Mouse (Mus musculus): Measurements from ENCODE around the gene Robo2.
"Not testable (repeated sequence)": the region's sequence is repeated elsewhere in the genome, so short reads cannot be mapped to it uniquely, and the experiment has no call there.

Gene Robo2

DNA sequence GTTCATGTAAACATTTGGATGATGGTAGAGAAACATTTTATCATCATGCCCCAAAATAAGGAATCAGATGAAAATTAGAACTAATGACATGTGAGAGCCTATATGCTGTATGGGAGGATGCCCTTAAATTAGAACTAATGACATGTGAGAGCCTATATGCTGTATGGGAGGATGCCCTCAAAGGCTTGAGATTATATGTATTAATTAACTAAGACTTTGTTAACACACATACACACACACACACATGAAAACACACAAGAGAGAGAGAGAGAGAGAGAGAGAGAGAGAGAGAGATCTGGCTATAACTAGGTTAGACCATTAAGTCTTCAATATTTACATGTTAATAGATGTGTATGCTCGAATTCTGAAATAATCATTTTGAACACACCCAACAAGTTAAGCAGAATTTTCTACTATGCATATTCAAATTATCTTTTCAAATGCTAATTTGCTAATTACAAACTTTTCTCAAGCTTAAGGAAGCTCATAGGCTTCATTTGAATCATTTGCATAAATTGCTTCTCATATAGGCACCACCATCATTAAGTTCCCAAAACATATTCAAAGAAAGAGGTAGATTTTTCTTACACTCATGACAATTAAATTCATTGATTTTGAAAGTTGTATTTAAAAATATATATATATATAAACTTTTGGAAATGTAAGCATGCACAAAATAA, 211.5 kb downstream of the Robo2 start:
- no peak for DNase-seq

DNA sequence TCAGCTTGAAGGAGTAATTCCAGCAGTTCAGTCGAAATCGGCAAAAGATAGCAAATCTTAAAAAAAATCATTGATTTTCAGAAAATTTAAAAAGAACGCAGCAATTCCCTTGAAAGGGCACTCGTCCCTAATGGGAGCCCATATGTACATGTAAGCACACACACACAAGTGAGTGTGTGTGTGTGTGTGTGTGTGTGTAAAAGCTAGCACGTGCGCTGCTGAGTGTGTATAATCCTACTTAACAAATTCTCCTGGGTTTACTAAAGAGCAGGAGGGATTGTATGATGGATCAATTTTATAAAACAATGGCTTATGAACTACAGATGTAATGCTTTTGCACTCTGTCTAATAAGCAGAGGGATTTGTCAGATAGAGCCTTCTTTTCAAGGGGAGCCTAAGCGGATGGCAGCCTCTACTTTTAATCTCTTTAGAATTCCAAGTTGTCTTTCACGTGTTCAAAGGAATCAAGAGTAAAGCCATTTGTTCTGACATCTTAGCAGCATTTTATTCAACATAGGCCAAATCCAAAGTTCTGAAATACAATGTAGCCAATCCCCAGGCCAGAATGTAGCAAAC, 218.6 kb downstream of the Robo2 start:
- no peak for DNase-seq

- no peak for DNase-seq
These were observed 220.0 kb downstream of the Robo2 start for GRCm38 (mm10) chr16:74191621-74192020.

DNA sequence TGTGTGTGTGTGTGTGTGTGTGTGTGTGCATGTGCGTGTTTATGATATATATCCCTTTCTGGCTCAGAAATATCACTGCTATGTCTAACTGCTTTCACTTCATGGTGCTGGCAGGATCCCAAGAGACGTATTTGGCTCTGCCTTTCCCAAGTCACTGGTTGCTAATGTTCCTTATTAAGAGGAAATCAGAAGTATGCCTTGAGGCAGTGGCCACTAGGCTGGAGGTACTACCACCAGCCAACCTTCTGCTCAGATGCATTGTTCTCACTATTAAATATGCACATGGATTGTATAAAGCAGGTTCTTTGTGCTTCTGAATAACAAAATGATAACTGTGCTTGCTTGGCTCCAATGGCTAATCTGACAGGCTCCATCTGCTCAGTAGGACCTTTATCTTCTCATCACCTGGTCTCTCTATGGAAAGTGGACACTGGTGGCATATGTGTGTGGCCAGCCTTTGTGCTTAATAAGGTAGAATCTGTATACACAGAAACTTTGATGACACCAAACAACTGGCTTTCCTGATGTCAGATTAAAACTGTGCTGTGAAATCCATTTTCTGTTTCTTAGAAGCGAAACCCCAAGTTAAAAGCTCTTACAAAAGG, 229.0 kb downstream of the Robo2 start:
- DNase-seq: peak; percentile 14

GRCm38 (mm10) chr16:74172673-74173072, 239.0 kb downstream of the Robo2 start:
- DNase-seq: no peak

- no peak for DNase-seq
These were observed 242.0 kb downstream of the Robo2 start for GRCm38 (mm10) chr16:74169642-74170041.

- DNase-seq: no peak
These were observed 242.5 kb downstream of the Robo2 start for GRCm38 (mm10) chr16:74169121-74169520.

GRCm38 (mm10) chr16:74167832-74168231, 243.8 kb downstream of the Robo2 start:
- no peak for DNase-seq

- DNase-seq: no peak
These were observed 249.6 kb downstream of the Robo2 start for GRCm38 (mm10) chr16:74162041-74162440.

DNA sequence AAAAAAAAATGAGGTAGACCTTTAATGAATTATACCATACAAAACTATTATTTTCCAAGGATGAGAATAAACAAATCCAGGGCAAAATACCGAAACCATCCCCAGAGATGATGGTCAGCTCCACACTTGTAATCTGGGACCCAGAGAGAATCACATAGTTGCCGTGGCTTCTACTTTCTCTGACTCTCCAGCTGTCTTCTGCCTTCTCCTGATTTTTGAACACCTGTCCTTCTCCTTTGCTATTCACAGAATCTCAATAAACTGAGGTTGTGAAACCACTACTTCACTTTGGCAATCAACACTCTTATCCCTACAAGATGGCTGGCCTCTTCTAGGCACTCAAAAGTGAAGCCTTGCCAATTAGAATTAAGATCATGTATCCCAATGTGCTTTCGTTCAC, 252.4 kb downstream of the Robo2 start:
- DNase-seq: no peak

- no peak for DNase-seq
These were observed 275.4 kb downstream of the Robo2 start for GRCm38 (mm10) chr16:74136181-74136580.

DNA sequence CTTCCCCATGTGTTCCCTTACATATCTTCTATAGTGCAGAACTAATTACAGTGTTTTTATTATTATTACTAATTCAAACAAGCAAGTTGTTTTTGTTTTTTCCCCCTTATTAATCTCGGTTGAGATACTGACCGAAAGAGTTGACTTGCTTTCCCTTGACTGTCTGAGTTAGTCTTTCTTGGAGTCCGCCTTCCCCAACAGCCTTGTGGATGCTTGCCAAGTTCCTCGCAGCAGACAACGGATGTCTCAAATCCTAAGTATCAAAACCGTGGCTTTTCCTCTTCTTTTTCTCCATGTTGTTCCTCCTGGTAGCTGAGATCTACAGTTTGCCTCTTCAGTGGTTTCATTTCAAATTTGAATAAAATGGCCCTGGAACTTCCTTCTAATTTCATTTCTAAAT, 278.8 kb downstream of the Robo2 start:
- peak; percentile 65 for DNase-seq

DNA sequence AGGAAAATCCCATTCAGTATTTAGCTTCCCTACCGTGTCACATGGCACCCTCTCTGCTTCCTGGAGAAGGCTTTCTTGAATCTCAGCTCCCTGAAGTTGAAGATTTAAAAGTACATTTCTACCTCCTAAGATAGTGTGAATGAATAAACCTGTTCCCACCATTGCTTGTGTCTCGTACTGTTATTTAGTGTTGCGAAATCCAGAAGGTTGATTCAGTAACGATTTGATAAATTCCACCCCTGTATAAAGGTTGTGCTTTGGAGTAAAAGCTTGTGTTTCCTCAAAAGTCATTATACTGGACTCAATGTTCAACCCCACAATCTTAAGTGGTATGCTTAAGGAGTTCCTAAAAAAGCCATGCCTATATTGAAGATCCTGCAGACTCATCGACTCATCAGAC, 280.3 kb downstream of the Robo2 start:
- no peak for DNase-seq

GRCm38 (mm10) chr16:74128443-74128983, 283.1 kb downstream of the Robo2 start:
- no peak for DNase-seq

DNA sequence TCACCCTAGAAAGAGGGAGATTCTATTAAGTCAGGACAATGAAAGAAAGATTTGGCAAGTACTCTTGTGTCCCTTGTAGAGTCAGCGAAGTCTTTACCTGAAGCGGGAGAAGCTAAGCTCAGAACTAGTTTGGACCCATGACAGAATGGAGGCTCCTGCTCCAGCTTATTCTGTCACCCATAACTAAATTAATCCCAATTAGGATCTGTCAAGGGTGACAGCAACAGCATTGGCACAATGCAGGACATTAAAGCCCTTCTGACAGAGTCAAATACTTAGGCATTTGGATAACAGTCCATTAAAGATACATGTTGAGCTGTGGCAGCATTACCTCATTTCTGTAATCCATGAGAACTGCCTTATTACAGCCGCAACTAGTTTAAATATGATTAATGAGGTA, 298.5 kb downstream of the Robo2 start:
- no peak for DNase-seq

GRCm38 (mm10) chr16:74111101-74111500, 300.5 kb downstream of the Robo2 start:
- DNase-seq: no peak

GRCm38 (mm10) chr16:74104449-74104848, 307.2 kb downstream of the Robo2 start:
- DNase-seq: not testable (repeated sequence)

- DNase-seq: no peak
These were observed 318.4 kb downstream of the Robo2 start for GRCm38 (mm10) chr16:74092997-74093801.

DNA sequence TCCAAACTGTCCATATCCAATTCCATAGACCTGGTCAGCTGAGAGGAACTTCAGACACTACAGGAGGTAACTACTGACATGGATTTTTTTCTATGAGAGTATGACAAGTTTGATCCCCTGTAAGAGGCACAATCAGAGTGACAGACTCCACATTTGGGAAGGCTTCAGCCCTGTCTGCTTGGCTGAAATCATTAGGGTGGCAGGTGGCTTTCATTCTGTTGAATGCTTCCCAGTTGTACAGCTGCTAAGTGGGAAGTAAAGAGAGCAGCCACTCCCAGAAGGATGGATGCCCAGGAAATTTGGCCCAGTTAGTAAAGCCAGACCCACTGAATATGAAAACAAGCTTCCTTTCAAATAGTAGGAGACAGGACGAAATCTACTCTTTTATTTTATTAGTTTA, 321.7 kb downstream of the Robo2 start:
- DNase-seq: no peak

DNA sequence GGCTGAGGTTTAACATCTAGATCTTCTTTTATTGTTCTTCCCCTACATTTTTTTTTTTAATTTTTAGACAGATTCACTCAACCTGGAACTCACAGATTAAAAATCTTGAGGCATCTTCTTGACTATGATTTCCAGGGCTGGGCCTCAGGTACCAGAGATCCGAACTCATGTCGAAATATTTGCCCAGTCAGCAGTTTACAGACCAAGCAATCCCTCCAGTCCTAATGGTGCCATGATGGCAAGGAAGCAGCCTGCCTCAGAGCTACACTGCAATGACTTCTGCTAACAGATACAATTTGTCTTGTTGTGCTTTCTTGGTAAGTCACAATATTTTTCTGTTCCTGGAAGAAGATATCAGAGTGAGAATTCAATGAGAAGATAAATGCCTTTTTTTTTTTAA, 327.4 kb downstream of the Robo2 start:
- DNase-seq: no peak

DNA sequence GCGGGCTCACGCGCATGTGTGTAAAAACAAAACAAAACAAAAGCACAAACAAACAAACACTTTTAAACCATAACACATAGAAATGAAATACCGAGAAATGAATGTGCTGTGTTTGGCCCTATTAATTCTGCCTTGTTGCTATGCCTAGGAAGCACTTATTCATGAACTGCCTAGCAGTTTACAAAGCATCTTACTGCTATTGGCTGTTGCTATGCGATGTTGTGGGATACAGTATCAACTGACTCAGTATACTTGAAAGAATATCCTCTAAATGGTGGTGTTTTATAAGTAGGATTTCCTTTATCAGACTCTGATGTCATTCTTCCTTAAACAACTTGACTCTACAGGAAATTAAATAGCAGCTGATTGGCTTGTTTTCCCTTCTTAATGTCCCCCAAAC, 339.0 kb downstream of the Robo2 start:
- DNase-seq: no peak

- no peak for DNase-seq
These were observed 341.0 kb downstream of the Robo2 start for GRCm38 (mm10) chr16:74070628-74071027.

DNA sequence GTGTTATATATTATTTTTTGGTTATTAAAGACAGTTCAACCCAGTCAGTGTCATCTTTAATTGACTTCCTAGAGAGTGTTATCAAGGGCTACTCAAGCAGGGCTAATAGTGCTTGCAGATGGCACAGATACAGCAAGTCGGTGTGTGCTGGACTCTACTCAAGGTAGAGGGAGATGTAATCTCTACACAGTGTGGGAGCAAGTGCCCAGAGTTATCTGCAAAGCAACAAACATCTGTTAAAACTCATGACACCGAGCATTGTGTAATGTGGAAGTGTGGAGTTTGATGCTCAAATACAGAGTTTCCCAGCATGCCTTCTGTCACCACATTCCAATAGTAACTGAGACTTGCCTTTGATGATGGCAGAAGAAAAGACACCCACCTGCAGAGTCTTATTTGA, 345.7 kb downstream of the Robo2 start:
- DNase-seq: no peak

All from lung, postnatal 10 days (tissue).